Mouse (Mus musculus) C2C12 (cell line): ENCODE results near the gene Ebf1.

Experiments
- CEBPB ChIP-seq: IDR thresholded peaks from one replicate; pipeline ENCODE4 v1.6.1; 2011; ENCODE audit warnings: low read depth, mild to moderate bottlenecking, control low read depth, moderate library complexity
- CTCF ChIP-seq: IDR thresholded peaks from one replicate; pipeline ENCODE4 v1.5.1; 2011; ENCODE audit not compliant: control insufficient read depth, insufficient read depth, insufficient read length
- FOSL1 ChIP-seq: IDR thresholded peaks from one replicate; pipeline ENCODE4 v1.8.0; 2011; ENCODE audit warnings: mild to moderate bottlenecking, low read length; ENCODE audit not compliant: poor library complexity, insufficient read depth, severe bottlenecking
- MAX ChIP-seq: IDR thresholded peaks from one replicate; pipeline ENCODE4 v1.6.1; 2011; ENCODE audit warnings: mild to moderate bottlenecking, control low read depth
- MYOD1 ChIP-seq: IDR thresholded peaks from one replicate; pipeline ENCODE4 v1.6.1; 2011; ENCODE audit warnings: low read depth; ENCODE audit not compliant: control insufficient read depth, insufficient read length
- USF1 ChIP-seq: IDR thresholded peaks from one replicate; pipeline ENCODE4 v1.6.1; 2011; ENCODE audit warnings: low read depth, mild to moderate bottlenecking, control low read depth, moderate library complexity

- TF ChIP-seq CTCF = no peak
- no peak for TF ChIP-seq USF1
- TF ChIP-seq CEBPB = no peak
- no peak for TF ChIP-seq FOSL1
- TF ChIP-seq MAX = no peak
- TF ChIP-seq MYOD1 = no peak
Measured at GRCm38 (mm10) chr11:44744446-44744845, 127.3 kb downstream of the Ebf1 start.
